Mouse (Mus musculus) hindbrain, embryonic 10.5 days (tissue): ENCODE measurements around the gene Ccdc177. TPM values are rescaled to one million over a fixed set of nuclear protein-coding genes. Genes with fewer than 3 reads are reported as not detected.

Source experiments
- DNase-seq: peaks from one replicate; pipeline ENCODE4 v3.0.0-alpha.2; 2017; ENCODE audit warnings: low spot score
- H3K27ac ChIP-seq: fragments of 300-500 bp; sonication (generic); 2 replicates; pipeline ENCODE4 v1.5.1; 2016; ENCODE audit warnings: mild to moderate bottlenecking, moderate library complexity
- H3K27me3 ChIP-seq: fragments of 300-500 bp; sonication (generic); 2 replicates; pipeline ENCODE4 v1.6.1; 2016; ENCODE audit warnings: mild to moderate bottlenecking; ENCODE audit not compliant: poor library complexity, insufficient read depth, severe bottlenecking
- H3K36me3 ChIP-seq: fragments of 300-500 bp; sonication (generic); 2 replicates; pipeline ENCODE4 v1.6.1; 2016; ENCODE audit warnings: mild to moderate bottlenecking, moderate library complexity
- H3K4me1 ChIP-seq: fragments of 300-500 bp; sonication (generic); replicated peaks from 2 replicates; pipeline ENCODE4 v1.6.1; 2016; ENCODE audit warnings: mild to moderate bottlenecking
- H3K4me3 ChIP-seq: fragments of 300-500 bp; sonication (generic); 2 replicates; pipeline ENCODE4 v1.5.1; 2016; ENCODE audit warnings: mild to moderate bottlenecking, moderate library complexity
- H3K9me3 ChIP-seq: fragments of 300-500 bp; sonication (generic); 2 replicates; pipeline ENCODE4 v1.6.1; 2016; ENCODE audit warnings: mild to moderate bottlenecking, moderate library complexity
- WGBS: fragments of 180-500 bp; shearing (Covaris S2); methylation state at CpG from one replicate; pipeline ENCODE4 v1.1.7; 2016; 5-methylcytosine and 5-hydroxymethylcytosine counted together
- polyA plus RNA-seq: library from polyadenylated mRNA; unstranded; fragments of >200 nt; fragmentation: Nextera tagmentation; extraction: Ambion mirVana; gene quantifications from 2 replicates; pipeline ENCODE4 v1.2.1, GENCODE M21; 2016

Gene Ccdc177
- polyA plus RNA-seq, 1 experiment from 2014 or later, result 2.4 TPM

DNA sequence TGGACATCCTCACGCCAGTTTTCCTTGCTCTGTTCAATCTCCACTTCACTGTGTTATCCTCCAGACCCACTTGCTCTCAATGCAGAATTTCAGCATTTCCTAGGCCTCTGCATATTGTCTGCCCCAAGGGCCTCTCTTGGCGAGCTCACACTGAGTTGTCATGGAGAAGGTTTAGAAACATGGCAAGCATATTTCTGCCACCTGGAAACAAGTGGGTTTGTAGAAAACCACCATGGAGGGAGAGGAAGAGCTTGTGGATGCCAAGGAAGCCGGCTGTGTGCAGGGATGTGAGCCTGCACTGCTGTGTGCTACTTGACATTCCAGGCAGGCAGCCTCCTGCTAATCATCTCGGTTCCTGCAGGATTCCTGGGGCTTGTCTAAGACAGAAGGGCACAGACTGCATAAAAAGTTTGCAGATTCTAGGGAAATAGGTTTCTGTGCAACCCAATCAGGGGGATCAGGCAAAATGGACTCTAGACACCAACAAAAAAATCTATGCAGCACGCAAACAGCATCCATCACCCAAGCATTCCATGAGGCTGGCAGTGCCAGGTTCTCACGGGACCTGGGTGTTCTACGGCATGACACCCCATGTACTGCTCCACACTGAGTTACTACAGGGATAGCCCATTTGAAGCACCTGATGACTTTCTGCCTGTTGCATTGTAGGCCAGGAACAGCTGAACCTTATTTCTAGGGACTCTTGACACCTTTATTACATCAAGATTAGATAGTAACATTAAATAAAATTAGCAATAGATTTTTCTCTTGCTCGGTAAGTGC, 14.3 kb downstream of the Ccdc177 start:
- Histone ChIP-seq H3K4me1 (peaks cover 10% of the 10 kb centered on the region), H3K36me3 (no peaks in the 10 kb centered on the region), H3K4me3 (no peak overlapping the region), H3K27ac (peak overlapping the region; percentile 9; the same call in 1 of the 2 replicates), H3K9me3 (no peaks in the 10 kb centered on the region), H3K27me3 (0 out of 2 replicates have a peak, but pooled peaks cover 5% of the 10 kb centered on the region)
- WGBS, result 65% methylated on average over 8 of the region's 8 CpGs
- no peak for DNase-seq

DNA sequence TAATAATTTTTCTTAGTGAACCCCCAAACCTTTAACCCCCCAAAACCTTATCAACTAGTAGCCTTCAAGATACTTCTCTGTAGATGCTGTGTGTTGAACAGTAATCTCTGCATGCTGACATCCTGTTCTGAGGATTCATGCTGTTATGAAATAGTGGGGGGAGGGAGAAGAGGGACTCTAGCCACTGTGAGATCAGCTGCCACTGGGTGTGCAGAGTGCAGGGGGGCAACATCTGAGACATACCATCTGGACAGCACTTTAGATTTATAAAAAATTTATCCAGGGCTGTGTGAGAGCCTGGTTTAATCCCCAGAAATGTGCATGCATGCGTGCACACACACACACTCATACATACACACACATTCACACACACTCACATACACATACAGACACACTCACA, 15.9 kb downstream of the Ccdc177 start:
- no peaks in the 10 kb centered on the region for H3K36me3 ChIP-seq
- no peak for DNase-seq
- H3K27me3 ChIP-seq, result 0 out of 2 replicates have a peak, but pooled peaks cover 10% of the 10 kb centered on the region
- no peak overlapping the region for H3K27ac ChIP-seq
- no peaks in the 10 kb centered on the region for H3K9me3 ChIP-seq
- WGBS, result 93% methylated on average over 1 of the region's 1 CpGs
- H3K4me1 ChIP-seq, result peaks cover 10% of the 10 kb centered on the region
- H3K4me3 ChIP-seq, result no peak overlapping the region

DNA sequence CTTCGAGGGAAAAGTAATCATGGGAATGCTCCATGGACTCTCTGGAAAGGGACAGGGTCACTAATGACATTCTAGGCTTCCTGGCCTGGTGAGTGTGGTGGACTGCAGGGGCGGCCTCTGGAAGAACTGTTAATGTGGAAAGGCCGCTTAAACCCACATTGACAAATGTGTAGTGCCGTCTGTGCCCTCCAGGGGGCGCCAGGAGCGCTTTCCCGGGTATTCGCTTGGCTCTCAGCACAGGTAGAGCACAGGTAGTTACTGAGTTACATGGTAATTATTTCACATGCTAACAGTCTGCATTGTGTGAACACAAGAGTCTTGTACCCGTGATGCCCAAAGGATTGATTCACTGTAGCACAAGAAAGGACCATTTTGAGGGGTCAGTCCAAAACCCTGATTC, 21.0 kb downstream of the Ccdc177 start:
- no peaks in the 10 kb centered on the region for H3K9me3 ChIP-seq
- H3K27me3 ChIP-seq, result peaks cover 19% of the 10 kb centered on the region; the same call in 1 of the 2 replicates
- WGBS, result 34% methylated on average over 9 of the region's 9 CpGs
- peaks cover 30% of the 10 kb centered on the region for H3K4me1 ChIP-seq
- peak; percentile 35 for DNase-seq
- no peak overlapping the region for H3K4me3 ChIP-seq
- no peak overlapping the region for H3K27ac ChIP-seq
- H3K36me3 ChIP-seq, result no peaks in the 10 kb centered on the region

DNA sequence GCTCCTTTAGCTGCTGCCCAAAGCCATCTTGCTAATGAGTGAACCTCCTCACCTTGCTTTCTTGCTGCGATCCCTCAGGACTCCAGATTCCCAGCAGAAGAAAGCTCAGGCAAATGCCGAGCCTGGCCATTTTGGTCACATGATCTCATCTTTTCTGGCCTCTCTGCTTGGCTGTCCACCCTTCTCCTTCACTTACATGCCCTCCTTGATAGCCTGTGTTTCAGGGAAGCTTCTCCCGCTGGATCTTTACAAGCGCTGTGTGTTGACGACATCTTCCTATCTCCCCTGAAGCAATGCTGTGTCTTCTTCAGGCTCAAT, 23.2 kb downstream of the Ccdc177 start:
- 72% methylated on average over 5 of the region's 5 CpGs for WGBS
- no peaks in the 10 kb centered on the region for H3K9me3 ChIP-seq
- DNase-seq, result no peak
- H3K36me3 ChIP-seq, result no peaks in the 10 kb centered on the region
- peaks cover 33% of the 10 kb centered on the region for H3K4me1 ChIP-seq
- no peak overlapping the region for H3K4me3 ChIP-seq
- H3K27ac ChIP-seq, result peak overlapping the region; percentile 82
- H3K27me3 ChIP-seq, result peaks cover 16% of the 10 kb centered on the region; the same call in 1 of the 2 replicates

DNA sequence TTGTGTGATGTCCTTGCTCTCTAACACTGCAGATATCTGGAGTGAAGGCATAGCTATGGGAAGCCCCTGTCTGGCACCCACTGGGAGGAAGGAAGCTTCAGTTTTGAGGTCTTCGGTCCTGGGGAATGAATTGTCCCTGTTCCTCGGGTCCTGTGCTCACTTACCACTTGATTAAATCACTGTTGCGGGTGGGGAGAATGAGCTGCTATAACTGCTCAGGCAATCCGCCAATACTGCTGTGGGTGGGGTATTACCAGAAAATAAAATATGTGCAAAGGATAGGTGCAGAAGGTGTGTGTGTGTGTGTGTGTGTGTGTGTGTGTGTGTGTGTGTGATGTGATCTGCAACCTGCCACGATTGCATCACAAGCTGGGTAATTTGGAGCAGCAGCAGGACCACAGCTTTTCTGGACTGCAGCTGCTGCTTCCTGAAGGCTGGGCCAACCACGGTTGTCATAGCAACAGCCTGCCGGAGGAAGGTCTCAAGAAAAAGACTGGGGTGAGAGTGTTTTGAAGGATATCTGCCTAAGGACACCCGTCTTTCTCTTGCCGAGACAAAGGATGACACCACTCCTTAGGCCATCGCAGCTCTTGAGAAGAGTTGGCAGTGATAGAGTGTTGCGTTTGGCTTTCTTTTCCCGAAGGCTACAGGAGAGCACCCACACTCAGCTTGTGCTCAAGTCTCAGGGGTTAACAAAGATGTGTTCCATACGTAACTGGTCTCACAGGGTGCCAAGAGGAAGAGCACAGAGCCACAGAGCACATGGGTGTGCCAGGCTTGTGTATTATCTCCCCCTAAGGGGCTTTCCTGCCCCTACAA, 23.8 kb downstream of the Ccdc177 start:
- Histone ChIP-seq H3K27ac (peak overlapping the region; percentile 82), H3K4me1 (peaks cover 33% of the 10 kb centered on the region), H3K36me3 (no peaks in the 10 kb centered on the region), H3K4me3 (no peak overlapping the region; the same call in 1 of the 2 replicates), H3K27me3 (peaks cover 13% of the 10 kb centered on the region; the same call in 1 of the 2 replicates), H3K9me3 (no peaks in the 10 kb centered on the region)
- DNase-seq, result peak; percentile 64
- WGBS, result 30% methylated on average over 13 of the region's 13 CpGs

DNA sequence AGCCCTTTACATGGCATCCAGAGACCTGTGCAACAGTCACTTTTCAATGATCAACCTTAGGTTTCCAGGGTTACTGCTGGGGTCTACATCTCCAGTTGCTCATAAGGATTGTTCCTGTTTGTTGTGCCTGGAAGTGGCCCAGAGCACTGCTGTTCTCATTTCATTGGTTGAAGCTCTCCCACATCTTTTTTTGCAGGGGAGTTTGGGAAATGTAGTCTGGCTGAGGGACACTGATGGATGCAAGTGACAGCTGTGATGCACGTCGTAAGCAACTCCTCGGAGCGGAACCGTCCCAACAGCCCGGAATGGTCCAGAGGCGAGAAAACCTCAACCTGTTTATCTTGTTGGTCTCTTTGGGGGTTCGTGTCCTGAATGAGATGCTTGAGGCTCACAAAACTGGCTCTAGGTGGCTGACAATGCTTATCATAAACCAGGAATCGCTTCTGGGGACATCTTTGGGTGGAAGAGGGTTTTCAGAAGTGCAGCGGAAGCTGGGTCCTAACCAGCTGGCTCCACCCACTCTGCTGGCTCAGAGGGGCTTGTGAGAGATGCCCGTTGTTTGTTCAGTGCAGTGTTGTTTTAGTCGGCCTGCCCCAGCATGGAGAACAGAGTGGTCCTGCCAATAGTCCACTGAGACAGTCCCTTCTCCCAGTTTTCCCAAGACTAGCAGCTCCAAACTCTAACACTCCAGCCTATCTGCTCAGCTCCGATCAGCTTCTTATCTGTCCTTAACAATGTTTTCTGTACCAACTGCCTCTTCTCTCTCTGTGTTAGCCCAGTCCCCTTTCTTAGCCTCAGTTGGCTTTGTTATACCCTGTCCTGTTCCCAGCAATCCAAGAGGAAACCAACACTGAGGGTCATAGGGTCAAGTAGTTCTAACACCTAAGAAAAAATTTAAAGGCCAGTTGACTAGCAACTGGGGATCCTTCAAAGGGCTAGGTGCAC, 25.7 kb downstream of the Ccdc177 start:
- peaks cover 33% of the 10 kb centered on the region for H3K4me1 ChIP-seq
- peaks cover 9% of the 10 kb centered on the region; the same call in 1 of the 2 replicates for H3K27me3 ChIP-seq
- no peaks in the 10 kb centered on the region for H3K36me3 ChIP-seq
- no peak overlapping the region for H3K4me3 ChIP-seq
- no peak for DNase-seq
- 59% methylated on average over 13 of the region's 13 CpGs for WGBS
- peak overlapping the region; percentile 41 for H3K27ac ChIP-seq
- no peaks in the 10 kb centered on the region for H3K9me3 ChIP-seq

DNA sequence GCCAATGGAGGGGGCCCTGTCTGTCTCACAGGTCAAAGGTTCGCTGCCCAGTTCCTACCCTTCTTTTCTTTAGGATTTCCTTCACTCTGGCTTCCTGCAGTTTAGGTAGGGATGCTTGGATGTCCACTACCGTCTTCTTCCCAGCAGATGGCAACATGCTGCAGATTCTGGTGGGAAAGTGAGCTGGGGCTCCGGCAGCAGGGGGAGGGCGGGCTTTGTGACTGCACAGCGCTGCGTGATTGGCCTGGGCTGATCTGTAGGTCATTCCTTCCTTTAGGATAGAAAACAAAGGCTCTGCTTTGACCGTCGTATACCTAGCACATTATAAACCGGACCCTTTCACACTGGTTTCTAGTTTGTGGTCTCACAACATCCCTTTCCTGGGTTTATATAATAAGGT, 29.9 kb downstream of the Ccdc177 start:
- Histone ChIP-seq H3K27ac (peak overlapping the region; percentile 73), H3K4me3 (no peak overlapping the region), H3K27me3 (peaks cover 8% of the 10 kb centered on the region; the same call in 1 of the 2 replicates), H3K9me3 (no peaks in the 10 kb centered on the region), H3K36me3 (no peaks in the 10 kb centered on the region), H3K4me1 (peaks cover 12% of the 10 kb centered on the region)
- WGBS, result 9% methylated on average over 9 of the region's 9 CpGs
- peak; percentile 82 for DNase-seq

DNA sequence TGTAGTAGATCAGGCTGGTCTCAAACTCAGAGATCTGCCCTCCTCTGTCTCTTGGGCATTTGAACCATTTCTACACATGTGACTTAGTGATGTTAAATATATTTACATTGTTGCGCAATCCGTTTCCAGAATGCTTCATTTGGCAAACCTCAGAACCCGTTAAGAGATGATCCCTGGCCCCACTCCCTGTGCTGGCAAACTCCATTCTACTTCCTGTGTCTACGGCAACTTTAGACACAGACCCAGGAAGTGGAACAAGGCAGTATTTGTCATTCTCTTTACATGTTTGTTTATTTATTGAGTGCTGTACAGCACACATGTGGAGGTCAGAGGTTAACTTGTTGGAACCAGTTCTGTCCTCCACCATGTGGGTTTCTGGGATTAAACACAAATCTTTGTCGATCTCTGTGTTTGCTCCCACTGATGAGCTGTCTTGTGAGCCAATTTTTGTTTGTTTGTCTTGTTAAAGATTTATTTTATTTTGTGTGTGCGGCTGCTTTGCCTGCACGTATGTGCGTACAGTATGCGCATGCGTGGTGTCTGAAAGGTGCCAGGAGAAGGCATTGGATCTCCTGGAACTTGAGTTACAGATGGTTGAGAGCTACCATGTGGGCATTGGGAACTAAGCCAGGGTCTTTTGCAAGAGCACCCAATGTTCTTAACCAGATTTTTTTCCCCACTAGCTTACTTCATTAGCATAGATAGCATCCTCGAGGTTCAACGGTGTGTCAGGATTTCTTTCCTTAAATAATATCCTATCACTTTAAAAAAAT, 30.5 kb downstream of the Ccdc177 start:
- no peak for DNase-seq
- H3K4me3 ChIP-seq, result no peak overlapping the region
- no peaks in the 10 kb centered on the region for H3K36me3 ChIP-seq
- WGBS, result 90% methylated on average over 12 of the region's 12 CpGs
- H3K27me3 ChIP-seq, result peaks cover 8% of the 10 kb centered on the region; the same call in 1 of the 2 replicates
- no peaks in the 10 kb centered on the region for H3K9me3 ChIP-seq
- peaks cover 7% of the 10 kb centered on the region for H3K4me1 ChIP-seq
- H3K27ac ChIP-seq, result no peak overlapping the region

DNA sequence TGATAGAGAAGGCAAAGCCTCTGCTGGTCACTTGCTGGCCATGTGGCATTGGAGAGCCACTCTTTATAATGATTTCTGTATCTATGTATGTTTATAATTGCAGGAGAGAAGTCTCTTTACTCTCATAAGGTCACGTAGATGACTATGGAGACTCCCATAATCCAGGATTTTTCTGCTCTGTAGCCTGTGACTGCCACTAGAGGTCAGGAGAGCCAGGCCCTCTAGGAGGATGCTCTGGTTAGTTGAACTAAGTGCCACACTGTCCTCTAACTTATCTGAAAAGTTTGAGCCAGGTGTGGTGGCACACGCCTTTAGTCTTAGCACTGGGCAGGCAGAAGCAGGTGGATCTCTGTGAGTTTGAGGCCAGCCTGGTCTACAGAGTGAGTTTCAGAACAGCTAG, 31.7 kb downstream of the Ccdc177 start:
- WGBS, result 60% methylated on average over 2 of the region's 2 CpGs
- H3K36me3 ChIP-seq, result no peaks in the 10 kb centered on the region
- peaks cover 8% of the 10 kb centered on the region; the same call in 1 of the 2 replicates for H3K27me3 ChIP-seq
- H3K4me1 ChIP-seq, result no peaks in the 10 kb centered on the region
- H3K27ac ChIP-seq, result no peak overlapping the region
- no peaks in the 10 kb centered on the region for H3K9me3 ChIP-seq
- no peak overlapping the region for H3K4me3 ChIP-seq
- no peak for DNase-seq

DNA sequence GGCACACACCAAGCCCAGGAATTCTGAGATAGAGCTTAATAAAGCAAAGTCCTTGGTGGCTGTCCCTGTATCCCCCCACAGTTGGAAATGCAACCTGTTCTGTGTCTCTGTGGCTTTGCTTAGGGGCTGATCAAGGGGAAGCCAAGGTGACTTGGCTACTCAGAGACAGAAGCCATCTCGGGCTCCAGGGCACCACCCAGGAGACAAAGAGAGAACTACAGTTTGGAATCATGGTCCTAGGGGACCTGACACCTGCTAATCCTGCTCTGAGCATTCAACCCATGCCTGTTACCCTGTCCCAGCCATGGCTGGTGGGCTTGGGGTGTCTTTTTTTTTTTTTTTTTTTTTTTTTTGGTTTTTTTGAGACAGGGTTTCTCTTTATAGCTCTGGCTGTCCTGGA, 32.3 kb downstream of the Ccdc177 start:
- peaks cover 8% of the 10 kb centered on the region; the same call in 1 of the 2 replicates for H3K27me3 ChIP-seq
- no peak for DNase-seq
- 26% methylated on average over 1 of the region's 1 CpGs for whole genome bisulfite sequencing

DNA sequence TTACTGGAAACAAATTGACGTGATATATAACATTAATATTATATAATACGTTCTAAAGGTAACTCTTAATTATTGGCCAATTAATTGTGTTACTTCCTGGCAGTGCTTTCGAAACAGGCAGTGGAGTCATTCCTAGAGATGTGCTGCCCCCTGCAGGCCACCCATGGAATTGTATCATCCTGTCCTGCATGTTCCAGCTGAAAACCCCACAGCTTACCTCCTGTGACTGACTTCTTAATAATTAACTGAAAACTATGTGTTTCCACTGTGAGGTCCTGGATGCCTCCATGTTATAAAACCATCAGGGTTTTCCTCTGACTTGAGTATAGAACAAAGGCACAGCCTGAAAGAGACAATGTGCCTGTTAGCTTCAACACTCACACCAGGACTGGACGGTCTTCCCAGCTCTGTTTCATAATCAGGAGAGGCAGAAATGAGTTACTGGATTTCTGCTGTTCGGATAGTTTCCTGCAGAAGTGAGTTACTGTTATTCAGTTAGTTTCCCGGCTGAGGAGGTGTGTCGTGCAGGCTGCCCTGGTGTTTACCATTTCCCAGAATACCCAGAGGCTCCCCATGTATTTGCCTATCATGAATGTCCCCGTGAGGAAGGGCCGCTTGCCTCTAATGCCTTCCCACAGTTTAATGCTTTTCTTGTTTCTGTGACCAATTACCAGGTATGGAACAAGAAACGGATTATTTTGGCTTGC, 35.5 kb downstream of the Ccdc177 start:
- H3K4me1 ChIP-seq, result peaks cover 13% of the 10 kb centered on the region
- no peaks in the 10 kb centered on the region for H3K9me3 ChIP-seq
- no peak overlapping the region for H3K4me3 ChIP-seq
- 33% methylated on average over 10 of the region's 10 CpGs for WGBS
- no peak overlapping the region for H3K27ac ChIP-seq
- H3K27me3 ChIP-seq, result peaks cover 16% of the 10 kb centered on the region; the same call in 1 of the 2 replicates
- DNase-seq, result peak; percentile 79
- H3K36me3 ChIP-seq, result no peaks in the 10 kb centered on the region

More for the DNA sequence above, 32.3 kb downstream of the Ccdc177 start:
- Histone ChIP-seq H3K36me3 (no peaks in the 10 kb centered on the region), H3K27ac (no peak overlapping the region), H3K4me3 (no peak overlapping the region), H3K4me1 (no peaks in the 10 kb centered on the region), H3K9me3 (no peaks in the 10 kb centered on the region)
